Mouse (Mus musculus) stomach, embryonic 15.5 days (tissue): ENCODE data around the gene Vav2. TPM values are rescaled to one million over a fixed set of nuclear protein-coding genes. Genes with fewer than 3 reads are reported as not detected.
A peak's percentile ranks its signal among the peaks of the same experiment; 100 is the strongest.

Experiments
- ATAC-seq: fragments of 200-750 bp; cut with Nextera tagmentation; 2 replicates; pipeline ENCODE4 v1.8.0; 2017; ENCODE audit warnings: low read depth, moderate number of reproducible peaks, moderate TSS enrichment; ENCODE audit not compliant: insufficient read depth, low FRiP score
- H3K27ac ChIP-seq: fragments of 300-500 bp; sonication (generic); 2 replicates; pipeline ENCODE4 v1.5.1; 2015; ENCODE audit warnings: mild to moderate bottlenecking, inconsistent platforms
- H3K27me3 ChIP-seq: fragments of 300-500 bp; sonication (generic); replicated peaks from 2 replicates; pipeline ENCODE4 v1.6.1; 2015; ENCODE audit warnings: inconsistent platforms
- H3K36me3 ChIP-seq: fragments of 300-500 bp; sonication (generic); 2 replicates; pipeline ENCODE4 v1.6.1; 2015; ENCODE audit warnings: inconsistent platforms
- H3K4me1 ChIP-seq: fragments of 300-500 bp; sonication (generic); 2 replicates; pipeline ENCODE4 v1.6.1; 2015; ENCODE audit warnings: inconsistent platforms
- H3K4me2 ChIP-seq: fragments of 300-500 bp; sonication (generic); 2 replicates; pipeline ENCODE4 v1.6.1; 2015; ENCODE audit warnings: mild to moderate bottlenecking, inconsistent platforms
- H3K4me3 ChIP-seq: fragments of 300-500 bp; sonication (generic); replicated peaks from 2 replicates; pipeline ENCODE4 v1.5.1; 2015; ENCODE audit warnings: inconsistent platforms
- H3K9ac ChIP-seq: fragments of 300-500 bp; sonication (generic); 2 replicates; pipeline ENCODE4 v1.6.1; 2015; ENCODE audit warnings: inconsistent platforms
- H3K9me3 ChIP-seq: fragments of 300-500 bp; sonication (generic); 2 replicates; pipeline ENCODE4 v1.6.1; 2016; ENCODE audit warnings: inconsistent platforms
- WGBS: fragments of 180-500 bp; shearing (Covaris S2); methylation state at CpG from one replicate; pipeline ENCODE4 v1.1.7; 2015; 5-methylcytosine and 5-hydroxymethylcytosine counted together
- polyA plus RNA-seq: library from polyadenylated mRNA; unstranded; fragments of >200 nt; fragmentation: Nextera tagmentation; extraction: Ambion mirVana; gene quantifications from 2 replicates; pipeline ENCODE4 v1.2.1, GENCODE M21; 2015

The Vav2 gene
- polyA plus RNA-seq, 1 experiment from 2014 or later: 7.0 TPM

GRCm38 (mm10) chr2:27350371-27350770, 76.5 kb downstream of the Vav2 start:
- Histone ChIP-seq H3K27ac (no peak overlapping the region), H3K4me2 (no peak overlapping the region), H3K36me3 (peaks cover 6% of the 10 kb centered on the region; the same call in 1 of the 2 replicates), H3K4me3 (no peak overlapping the region), H3K4me1 (no peaks in the 10 kb centered on the region), H3K9ac (no peak overlapping the region), H3K9me3 (no peaks in the 10 kb centered on the region), H3K27me3 (no peaks in the 10 kb centered on the region)
- ATAC-seq: no peak
- WGBS: 97% methylated on average over 5 of the region's 5 CpGs

GRCm38 (mm10) chr2:27343984-27344453, 82.8 kb downstream of the Vav2 start:
- Histone ChIP-seq H3K27ac (no peak overlapping the region), H3K36me3 (no peaks in the 10 kb centered on the region), H3K9me3 (no peaks in the 10 kb centered on the region), H3K4me1 (peaks cover 13% of the 10 kb centered on the region), H3K4me3 (no peak overlapping the region), H3K9ac (no peak overlapping the region), H3K4me2 (peak overlapping the region; percentile 29), H3K27me3 (no peaks in the 10 kb centered on the region)
- 31% methylated on average over 12 of the region's 12 CpGs for WGBS
- no peak for ATAC-seq

DNA sequence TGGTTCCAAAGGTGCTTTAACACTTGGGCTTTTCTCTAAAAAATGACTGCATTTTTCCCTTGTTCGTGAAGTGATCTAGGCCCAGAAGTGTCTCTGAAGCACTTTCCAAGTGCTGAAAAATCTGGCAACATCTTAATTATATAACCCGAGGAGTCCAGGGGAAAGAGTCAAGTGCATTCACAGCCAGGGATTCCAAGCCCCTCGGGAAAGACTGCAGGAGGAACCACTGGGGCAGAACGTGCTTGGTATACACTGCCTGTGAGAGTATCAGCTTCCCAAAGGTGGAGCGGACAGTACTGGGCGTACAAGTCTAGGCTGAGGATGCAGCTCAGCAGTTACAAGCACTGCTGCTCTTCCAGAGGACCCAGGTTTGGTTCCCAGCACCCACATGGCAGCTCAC, 86.2 kb downstream of the Vav2 start:
- ATAC-seq: no peak
- 84% methylated on average over 6 of the region's 6 CpGs for WGBS
- Histone ChIP-seq H3K27ac (no peak overlapping the region), H3K4me1 (peaks cover 17% of the 10 kb centered on the region), H3K4me3 (no peak overlapping the region), H3K27me3 (no peaks in the 10 kb centered on the region), H3K9me3 (no peaks in the 10 kb centered on the region), H3K4me2 (no peak overlapping the region), H3K9ac (no peak overlapping the region), H3K36me3 (no peaks in the 10 kb centered on the region)

DNA sequence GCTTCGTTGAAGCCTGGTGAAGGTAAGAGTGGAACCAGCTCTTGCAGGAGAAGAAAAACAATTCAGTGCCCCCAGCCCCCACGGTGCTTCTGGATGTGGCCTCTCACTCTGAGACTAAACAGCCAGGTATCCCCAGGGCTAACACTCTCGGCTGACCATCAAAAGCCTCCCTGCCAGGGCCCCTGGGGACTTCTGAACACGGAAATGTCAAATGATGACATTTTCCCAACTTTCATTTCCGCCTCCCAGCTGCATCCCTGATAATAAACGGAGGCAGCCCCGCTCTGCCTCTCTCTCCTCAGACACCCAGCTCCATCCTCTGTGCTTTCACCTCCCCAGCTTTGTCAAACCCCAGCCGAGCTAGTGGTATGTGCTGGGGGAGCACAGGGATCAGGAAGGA, 87.8 kb downstream of the Vav2 start:
- no peaks in the 10 kb centered on the region for H3K36me3 ChIP-seq
- peaks cover 13% of the 10 kb centered on the region for H3K4me1 ChIP-seq
- no peak overlapping the region for H3K4me2 ChIP-seq
- H3K27ac ChIP-seq: no peak overlapping the region
- H3K9me3 ChIP-seq: no peaks in the 10 kb centered on the region
- H3K9ac ChIP-seq: no peak overlapping the region
- no peak overlapping the region for H3K4me3 ChIP-seq
- 40% methylated on average over 8 of the region's 8 CpGs for WGBS
- H3K27me3 ChIP-seq: no peaks in the 10 kb centered on the region
- ATAC-seq: no peak

DNA sequence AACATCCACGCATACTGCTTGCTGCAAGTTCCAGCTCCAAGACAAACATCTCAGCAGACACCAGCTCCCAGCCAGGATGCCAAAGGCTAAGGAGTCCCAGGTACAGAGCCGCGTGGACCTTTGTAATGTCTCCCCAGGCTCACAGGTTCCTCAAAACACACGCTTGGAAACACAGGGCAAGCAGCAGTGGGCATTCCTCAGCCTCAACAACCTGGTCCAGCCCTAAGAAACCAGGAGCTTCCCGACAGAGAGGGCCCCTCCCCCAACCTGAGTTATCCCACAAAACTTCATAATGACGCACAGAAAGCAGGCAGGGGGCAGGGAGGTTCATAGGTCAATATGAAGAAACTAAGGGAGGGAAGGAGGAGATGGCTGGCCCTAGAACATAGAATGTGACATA, 89.6 kb downstream of the Vav2 start:
- no peaks in the 10 kb centered on the region for H3K9me3 ChIP-seq
- no peaks in the 10 kb centered on the region for H3K36me3 ChIP-seq
- no peak overlapping the region for H3K9ac ChIP-seq
- H3K27ac ChIP-seq: no peak overlapping the region
- H3K4me1 ChIP-seq: peaks cover 8% of the 10 kb centered on the region; the same call in 1 of the 2 replicates
- H3K27me3 ChIP-seq: no peaks in the 10 kb centered on the region
- 62% methylated on average over 6 of the region's 6 CpGs for WGBS
- H3K4me2 ChIP-seq: no peak overlapping the region
- no peak for ATAC-seq
- H3K4me3 ChIP-seq: no peak overlapping the region

DNA sequence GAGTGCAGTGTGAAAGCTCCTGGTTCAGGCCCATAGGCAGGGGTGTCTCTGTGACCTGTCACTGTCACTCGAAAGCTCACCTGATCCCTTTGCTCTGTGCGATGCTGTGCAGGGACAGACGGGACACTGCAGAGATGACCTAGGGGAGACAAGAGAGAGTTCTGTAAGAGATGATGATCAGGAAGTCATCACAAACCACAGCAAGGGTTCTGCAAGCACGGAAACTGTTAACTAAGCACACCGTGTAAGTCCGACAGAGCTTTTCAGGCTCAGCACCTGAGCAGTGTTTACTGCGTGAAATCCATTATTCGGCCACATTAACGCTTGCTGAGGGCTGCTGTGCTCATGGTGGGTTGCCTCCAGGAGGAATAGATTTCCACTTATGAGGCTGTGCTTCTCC, 90.2 kb downstream of the Vav2 start:
- Histone ChIP-seq H3K36me3 (no peaks in the 10 kb centered on the region), H3K27ac (no peak overlapping the region), H3K9ac (no peak overlapping the region), H3K4me3 (no peak overlapping the region), H3K4me1 (peaks cover 8% of the 10 kb centered on the region; the same call in 1 of the 2 replicates), H3K4me2 (no peak overlapping the region), H3K9me3 (no peaks in the 10 kb centered on the region), H3K27me3 (no peaks in the 10 kb centered on the region)
- 78% methylated on average over 9 of the region's 9 CpGs for WGBS
- ATAC-seq: no peak

- Histone ChIP-seq H3K4me2 (no peak overlapping the region), H3K9ac (no peak overlapping the region), H3K27ac (no peak overlapping the region), H3K27me3 (no peaks in the 10 kb centered on the region), H3K4me1 (peaks cover 8% of the 10 kb centered on the region; the same call in 1 of the 2 replicates), H3K9me3 (no peaks in the 10 kb centered on the region), H3K4me3 (no peak overlapping the region), H3K36me3 (no peaks in the 10 kb centered on the region)
- 83% methylated on average over 4 of the region's 4 CpGs for WGBS
- ATAC-seq: no peak
Measured at GRCm38 (mm10) chr2:27334816-27335215, 92.0 kb downstream of the Vav2 start.

DNA sequence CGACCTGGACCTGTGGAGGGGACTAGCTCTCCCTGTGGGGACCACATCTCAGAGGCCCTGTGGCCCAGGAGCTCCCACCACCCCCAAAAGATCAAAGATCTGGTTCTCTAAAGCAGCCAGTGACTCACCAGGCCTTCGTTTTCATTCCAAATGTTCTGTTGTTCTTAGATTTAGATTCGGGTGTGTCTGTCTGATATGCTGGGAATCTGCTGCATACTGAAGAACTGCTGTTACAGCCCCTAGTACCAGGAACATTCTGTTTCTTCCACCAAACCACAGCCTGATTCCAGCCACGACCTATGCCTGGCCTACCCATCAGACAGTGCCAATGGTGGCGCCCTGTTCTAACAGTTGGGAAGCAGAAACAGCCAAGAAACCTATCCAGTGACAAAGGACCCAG, 95.3 kb downstream of the Vav2 start:
- Histone ChIP-seq H3K4me3 (no peak overlapping the region), H3K4me2 (no peak overlapping the region)
- WGBS: 69% methylated on average over 5 of the region's 5 CpGs

DNA sequence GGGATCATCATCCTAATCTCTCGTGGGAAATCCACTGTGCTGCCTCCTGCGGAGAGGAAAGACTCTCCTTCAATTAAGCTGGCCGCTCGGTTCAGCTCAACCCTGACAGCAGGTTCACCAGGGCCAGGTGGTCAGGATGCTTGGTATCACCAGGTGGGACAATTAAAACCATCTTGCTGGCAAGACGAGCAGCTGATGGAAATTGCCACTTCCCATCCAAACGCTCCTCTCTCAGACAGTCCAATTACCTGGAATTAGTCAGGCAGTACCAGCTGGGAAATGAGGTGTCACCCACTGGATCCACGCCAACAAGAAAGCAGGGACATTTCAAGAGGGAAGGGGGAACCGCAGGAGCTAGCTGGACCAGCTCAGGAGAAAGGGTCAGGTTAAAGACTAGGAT, 96.4 kb downstream of the Vav2 start:
- Histone ChIP-seq H3K27me3 (no peaks in the 10 kb centered on the region), H3K4me3 (no peak overlapping the region), H3K9ac (no peak overlapping the region), H3K4me1 (peaks cover 28% of the 10 kb centered on the region), H3K4me2 (no peak overlapping the region), H3K9me3 (no peaks in the 10 kb centered on the region), H3K27ac (no peak overlapping the region), H3K36me3 (no peaks in the 10 kb centered on the region)
- ATAC-seq: no peak
- WGBS: 74% methylated on average over 8 of the region's 8 CpGs

More for the DNA sequence above, 95.3 kb downstream of the Vav2 start:
- no peaks in the 10 kb centered on the region for H3K27me3 ChIP-seq
- H3K36me3 ChIP-seq: no peaks in the 10 kb centered on the region
- ATAC-seq: no peak
- peaks cover 27% of the 10 kb centered on the region; the same call in 1 of the 2 replicates for H3K4me1 ChIP-seq
- H3K9me3 ChIP-seq: no peaks in the 10 kb centered on the region
- no peak overlapping the region for H3K9ac ChIP-seq
- no peak overlapping the region for H3K27ac ChIP-seq

DNA sequence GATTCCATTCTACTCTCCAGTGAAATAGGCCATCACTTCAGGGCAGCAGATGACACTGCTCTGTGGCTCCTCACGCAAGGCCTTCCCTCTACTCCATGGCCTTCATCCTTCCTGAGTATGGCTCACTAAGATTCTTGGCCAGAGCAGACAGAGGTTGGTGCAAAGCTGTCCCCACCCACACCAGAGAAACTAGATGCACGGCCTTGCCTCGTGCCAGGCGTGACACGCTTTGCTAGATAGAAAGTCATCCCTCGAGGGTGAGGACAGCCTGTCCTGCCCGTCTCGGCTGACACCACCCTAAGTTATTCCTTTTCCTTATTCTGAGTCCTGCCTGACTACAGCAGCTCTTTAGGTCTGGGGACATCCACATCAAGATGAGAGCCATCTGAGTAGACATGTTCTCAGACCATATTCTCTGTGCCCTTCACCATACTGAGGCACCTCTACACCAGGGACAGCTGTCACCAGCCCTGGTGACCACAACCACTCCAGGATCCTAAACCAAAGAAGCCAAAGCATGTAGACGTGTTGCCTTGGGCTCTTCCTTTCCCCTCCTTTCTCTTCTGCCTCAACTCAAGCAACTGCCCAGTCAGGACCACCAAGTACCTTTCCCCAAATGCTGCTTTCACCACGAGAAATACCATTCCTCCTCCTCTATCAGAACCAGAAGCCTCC, 97.3 kb downstream of the Vav2 start:
- ATAC-seq: no peak
- no peak overlapping the region for H3K27ac ChIP-seq
- H3K9ac ChIP-seq: no peak overlapping the region
- H3K9me3 ChIP-seq: no peaks in the 10 kb centered on the region
- no peaks in the 10 kb centered on the region for H3K36me3 ChIP-seq
- H3K27me3 ChIP-seq: no peaks in the 10 kb centered on the region
- peaks cover 36% of the 10 kb centered on the region for H3K4me1 ChIP-seq
- H3K4me2 ChIP-seq: no peak overlapping the region
- H3K4me3 ChIP-seq: no peak overlapping the region
- 92% methylated on average over 10 of the region's 10 CpGs for WGBS

- Histone ChIP-seq H3K9me3 (no peaks in the 10 kb centered on the region), H3K4me2 (no peak overlapping the region), H3K36me3 (no peaks in the 10 kb centered on the region), H3K4me3 (no peak overlapping the region), H3K9ac (no peak overlapping the region), H3K27me3 (no peaks in the 10 kb centered on the region), H3K4me1 (peaks cover 45% of the 10 kb centered on the region), H3K27ac (peak overlapping the region; percentile 16)
- no peak for ATAC-seq
Measured at GRCm38 (mm10) chr2:27328613-27329041, 98.2 kb downstream of the Vav2 start.

- peaks cover 50% of the 10 kb centered on the region for H3K4me1 ChIP-seq
- no peak overlapping the region for H3K9ac ChIP-seq
- WGBS: 78% methylated on average over 4 of the region's 4 CpGs
- no peaks in the 10 kb centered on the region for H3K9me3 ChIP-seq
- no peak overlapping the region for H3K4me2 ChIP-seq
- no peak overlapping the region for H3K4me3 ChIP-seq
- H3K27ac ChIP-seq: peak overlapping the region; percentile 16; the same call in 1 of the 2 replicates
- no peak for ATAC-seq
- no peaks in the 10 kb centered on the region for H3K36me3 ChIP-seq
- no peaks in the 10 kb centered on the region for H3K27me3 ChIP-seq
Measured at GRCm38 (mm10) chr2:27327886-27328285, 98.9 kb downstream of the Vav2 start.
